Mouse (Mus musculus): ENCODE data around the gene Nlgn2.
"Not testable (repeated sequence)": the region's sequence is repeated elsewhere in the genome, so short reads cannot be mapped to it uniquely, and the experiment has no call there.

DNA sequence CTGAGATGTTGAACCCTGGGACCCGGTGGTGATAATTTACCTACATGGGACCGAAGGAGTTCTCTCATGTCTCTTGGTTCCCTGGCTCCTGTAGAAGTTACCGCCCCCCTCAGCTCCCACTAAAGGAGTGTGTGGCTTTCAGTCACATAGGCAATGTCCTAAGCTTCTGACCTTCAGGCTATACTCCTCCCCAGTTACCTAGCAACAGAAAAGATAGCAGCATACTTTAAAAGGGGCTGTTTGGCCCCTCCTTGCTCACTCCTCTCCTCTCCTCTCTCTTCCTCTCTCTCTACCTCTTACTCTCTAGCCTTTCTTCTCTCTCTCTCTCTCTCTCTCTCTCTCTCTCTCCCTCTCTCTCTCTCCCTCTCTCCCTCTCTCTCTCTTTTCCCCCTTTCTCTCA lies 26.1 kb upstream of the Nlgn2 start:
- not testable (repeated sequence) for TF ChIP-seq POLR2A (IDR thresholded peaks at IDR 0.05; ENCODE audit: control insufficient read depth, extremely low read depth, insufficient read depth, low read length, poor library complexity); CTCF (IDR thresholded peaks at IDR 0.05; ENCODE audit: borderline replicate concordance, control insufficient read depth, extremely low read depth, insufficient read depth, low read length, poor library complexity)

All from thymus, adult 2 months (tissue).